Mouse (Mus musculus) CD4-positive, CD25-positive, alpha-beta regulatory T cell, adult 4 months (primary cell): ENCODE results near the gene Tmem184b. TPM values are rescaled to one million over a fixed set of nuclear protein-coding genes. Genes with fewer than 3 reads are reported as not detected.

Source experiments
- ATAC-seq: one replicate; pipeline ENCODE4 v1.8.0; 2017
- polyA plus RNA-seq, 2 experiments: library from polyadenylated mRNA; unstranded; fragments of 100-300 nt; shearing (Covaris generic); gene quantifications; one replicate each; pipeline ENCODE4 v1.2.1; 2017

The Tmem184b gene
- 10 to 100 TPM in 1 of 2 experiments, 1 to 10 TPM in 1; 9.6 to 12.5 TPM for polyA plus RNA-seq

DNA sequence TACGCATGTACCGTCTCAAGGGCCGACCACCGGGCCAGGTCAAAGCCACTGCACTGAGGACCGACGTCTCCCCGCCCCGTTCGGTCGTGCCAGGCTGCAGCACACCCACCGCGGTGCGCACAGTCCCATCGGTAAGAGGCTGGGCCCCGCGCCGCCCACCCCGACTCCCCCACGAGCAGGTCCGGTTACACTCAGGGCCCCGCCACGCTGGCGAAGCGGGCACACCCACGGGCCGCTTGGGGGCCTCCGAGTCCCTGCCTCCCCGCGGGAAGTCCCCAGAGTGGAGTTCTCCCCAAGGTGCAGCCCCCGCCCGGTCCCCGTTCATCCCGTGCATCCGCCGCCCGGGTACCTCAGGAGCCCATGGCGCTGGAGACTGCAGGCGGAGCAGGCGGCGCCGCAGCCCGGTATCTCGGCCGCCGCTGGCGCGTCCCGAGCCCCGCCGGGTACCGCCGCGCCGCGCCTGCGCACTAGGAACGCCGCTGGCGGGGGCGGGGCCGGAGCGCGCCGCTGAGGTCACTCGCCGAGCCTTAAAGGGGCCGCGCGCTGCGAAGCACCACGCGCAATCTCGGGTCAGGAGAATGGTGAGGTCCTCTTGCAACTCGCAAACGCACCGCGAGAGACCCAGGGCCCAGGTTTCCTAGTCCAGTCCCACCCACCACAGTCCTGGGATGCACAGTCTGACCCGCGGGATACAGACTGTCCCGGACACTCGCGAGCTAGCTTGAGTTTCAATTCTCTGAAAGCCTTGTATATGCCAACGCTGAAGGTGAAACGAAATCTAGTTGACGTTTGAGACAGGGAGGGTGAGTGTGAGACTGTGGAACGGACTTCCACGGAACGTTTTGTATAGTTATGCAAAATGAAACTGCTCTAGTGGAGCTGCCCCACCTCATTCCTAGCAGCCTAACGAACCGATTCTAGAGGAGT is at the start of gene Tmem184b:
Gene Tmem184b (minus strand): TSS at position 734 of the 927 bp plus-strand sequence.
- ATAC-seq = peak; percentile 85

DNA sequence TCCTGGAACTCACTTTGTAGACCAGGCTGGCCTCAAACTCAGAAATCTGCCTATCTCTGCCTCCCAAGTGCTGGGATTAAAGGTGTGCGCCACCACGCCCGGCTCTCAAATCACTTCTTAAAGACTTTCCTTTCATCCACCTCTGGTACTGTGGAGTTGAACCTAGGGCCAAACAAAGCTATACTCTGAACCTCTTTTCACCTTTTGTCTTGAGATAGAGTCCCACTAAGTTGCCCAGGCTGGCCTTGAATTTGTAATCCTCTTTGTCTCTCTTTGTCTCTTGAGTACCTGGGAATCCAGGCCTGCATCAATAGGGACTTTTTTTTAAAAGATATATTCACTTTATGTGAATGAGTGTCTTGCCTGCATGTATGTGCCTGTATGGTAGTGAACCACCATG is 44.7 kb upstream of the Tmem184b start:
- no peak for ATAC-seq

DNA sequence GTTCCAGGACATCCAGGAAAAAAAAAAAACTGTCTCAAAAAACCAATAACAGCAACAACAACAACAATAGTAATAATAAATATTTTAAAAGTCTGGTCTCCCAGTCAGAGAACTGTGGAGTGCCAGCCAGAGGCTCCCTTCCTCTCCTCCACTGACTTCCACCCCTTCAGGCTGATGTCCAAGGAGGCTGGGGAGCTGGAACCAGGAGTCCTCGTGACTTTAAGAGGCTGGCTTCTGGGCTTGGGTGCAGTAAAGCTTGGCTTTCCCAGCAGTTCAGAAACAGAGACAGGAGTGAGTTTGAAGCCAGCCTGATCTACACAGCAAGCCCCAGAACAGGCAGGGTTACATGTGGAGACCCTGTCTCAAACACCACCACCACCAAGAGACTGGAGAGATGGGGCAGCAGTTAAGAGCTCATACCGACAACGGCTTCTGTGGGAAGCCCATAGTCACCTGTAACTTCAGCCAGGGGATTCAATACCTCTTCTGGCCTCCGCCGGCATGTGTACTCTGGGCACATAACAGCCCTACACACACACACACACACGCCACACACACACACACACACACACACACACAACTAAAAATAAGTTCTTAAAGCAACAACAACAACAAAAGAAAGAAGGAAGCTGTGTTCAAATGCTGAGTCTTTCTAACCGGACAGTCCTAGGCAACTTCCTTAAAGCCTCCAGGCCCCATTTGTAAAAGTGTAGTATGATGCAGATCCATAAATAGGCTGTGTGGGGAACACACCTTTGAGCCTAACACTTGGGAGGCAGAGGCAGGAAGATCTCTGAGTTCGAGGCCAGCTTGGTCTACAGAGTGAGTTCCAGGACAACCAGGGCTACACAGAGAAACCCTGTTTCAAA is 42.7 kb upstream of the Tmem184b start:
- ATAC-seq = no peak

DNA sequence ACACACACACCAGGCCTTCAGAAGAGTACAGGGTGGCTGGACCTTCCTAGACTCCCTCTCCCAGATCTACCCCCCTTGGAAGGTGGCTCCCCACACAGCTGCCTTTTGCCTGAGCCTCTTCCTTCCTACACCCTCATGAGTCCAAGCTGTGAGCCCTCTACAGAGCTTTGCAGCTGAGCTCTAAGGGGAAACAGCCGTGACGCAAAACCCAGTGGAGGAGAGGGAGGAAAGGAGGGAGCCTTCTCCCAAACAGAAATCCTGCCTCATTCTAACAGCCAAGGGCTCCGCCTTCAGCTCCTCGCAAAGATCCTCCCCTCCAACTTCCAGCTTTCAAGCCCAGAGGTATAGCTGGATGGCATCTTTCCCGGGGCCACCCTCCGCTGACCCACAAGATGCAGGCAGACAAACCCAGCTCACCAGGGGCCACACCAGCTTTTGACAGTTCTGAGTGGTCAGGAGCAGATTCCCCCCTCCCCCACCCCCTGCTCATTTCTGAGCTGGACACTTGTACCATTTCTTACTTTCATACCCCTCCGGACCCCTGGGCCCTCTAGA is 40.6 kb upstream of the Tmem184b start:
- ATAC-seq = no peak

DNA sequence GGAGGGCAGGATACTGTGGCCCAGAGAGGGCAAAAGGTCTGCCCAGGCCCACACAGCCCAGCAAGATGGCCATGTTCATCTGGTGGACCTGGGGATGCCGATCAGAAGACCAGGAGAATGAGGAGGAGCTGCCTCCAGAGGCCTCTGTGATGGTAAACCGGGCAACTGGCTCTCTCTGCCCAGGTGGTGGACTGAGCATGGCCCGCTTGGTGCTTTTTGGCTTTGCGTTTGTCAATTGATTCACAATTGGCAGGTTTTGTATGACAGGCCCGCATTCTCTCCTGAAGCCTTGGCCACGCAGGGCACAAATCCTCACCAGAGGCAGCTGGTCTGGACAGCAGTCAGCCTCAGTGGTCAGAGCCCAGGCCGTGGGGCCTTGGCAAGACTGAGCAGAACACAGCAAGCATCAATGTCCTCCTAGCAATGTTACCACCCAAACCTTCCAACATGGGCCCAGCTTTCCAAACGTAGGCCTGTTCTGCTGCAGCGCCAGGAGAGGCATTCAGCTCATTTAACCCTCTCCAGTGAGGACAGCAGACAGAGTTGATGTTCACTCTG is 39.7 kb upstream of the Tmem184b start:
- no peak for ATAC-seq

DNA sequence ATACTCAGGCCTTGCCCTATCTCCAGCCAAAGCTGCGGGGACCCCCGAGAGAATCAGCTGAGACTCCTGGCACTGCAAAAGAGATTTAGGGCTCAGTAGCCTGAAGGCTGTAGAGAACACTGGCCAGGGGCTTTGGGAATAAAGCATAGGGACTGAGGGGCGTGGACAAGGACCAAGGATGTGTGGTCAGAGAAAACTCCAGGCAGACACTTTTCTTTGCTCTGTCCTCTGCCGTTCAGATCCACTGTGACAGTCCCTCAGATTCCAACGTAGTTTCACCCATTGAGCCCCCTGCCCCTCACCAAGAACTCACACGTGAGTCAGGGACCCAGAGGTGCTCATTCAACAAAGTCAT is 38.9 kb upstream of the Tmem184b start:
- ATAC-seq = no peak

DNA sequence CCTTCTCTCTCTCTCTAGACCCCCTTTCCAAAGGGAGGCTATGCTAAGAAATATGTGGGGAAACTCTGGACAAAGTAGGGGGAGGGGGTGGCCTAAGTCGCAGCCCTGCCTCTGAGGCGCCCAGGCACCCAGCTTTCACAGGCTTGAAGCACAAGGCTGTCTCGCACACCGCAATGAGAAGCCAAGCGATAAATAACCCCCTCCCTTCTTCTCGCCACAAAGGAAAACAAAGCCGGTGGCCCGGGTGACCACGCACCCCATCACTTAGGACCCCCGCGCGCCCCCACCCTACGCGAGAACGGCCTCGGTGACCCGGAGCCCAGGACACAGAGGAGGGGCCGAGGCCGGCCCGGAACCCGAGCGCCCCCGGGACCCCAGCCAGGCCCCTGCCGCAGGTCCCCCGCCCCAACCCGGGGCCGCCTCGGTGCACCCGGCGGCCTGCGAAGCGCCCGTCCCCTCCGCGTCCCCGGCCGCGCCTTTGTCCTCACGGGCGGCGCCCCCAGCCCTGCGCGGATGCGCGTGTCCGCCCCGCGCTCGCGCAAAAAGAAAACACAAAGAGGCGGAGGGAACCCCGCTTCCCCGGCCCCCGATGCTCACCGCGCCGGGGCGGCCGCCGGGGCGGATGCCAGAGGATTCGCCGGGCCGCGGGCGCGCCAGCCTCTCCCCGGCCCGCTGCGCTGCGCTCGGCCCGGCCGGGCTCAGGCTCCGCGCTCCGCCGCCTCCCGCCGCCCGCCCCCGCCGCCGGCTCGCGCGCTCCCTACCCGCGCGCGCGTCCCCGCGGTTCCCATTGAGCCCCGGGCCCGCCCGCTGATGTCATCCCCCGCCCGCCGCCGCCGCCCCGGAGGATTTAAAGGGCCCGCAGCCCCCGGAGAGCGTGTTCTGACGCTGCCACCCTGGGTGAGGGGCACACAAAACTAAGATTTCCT is 38.2 kb upstream of the Tmem184b start:
- ATAC-seq = peak; percentile 70

DNA sequence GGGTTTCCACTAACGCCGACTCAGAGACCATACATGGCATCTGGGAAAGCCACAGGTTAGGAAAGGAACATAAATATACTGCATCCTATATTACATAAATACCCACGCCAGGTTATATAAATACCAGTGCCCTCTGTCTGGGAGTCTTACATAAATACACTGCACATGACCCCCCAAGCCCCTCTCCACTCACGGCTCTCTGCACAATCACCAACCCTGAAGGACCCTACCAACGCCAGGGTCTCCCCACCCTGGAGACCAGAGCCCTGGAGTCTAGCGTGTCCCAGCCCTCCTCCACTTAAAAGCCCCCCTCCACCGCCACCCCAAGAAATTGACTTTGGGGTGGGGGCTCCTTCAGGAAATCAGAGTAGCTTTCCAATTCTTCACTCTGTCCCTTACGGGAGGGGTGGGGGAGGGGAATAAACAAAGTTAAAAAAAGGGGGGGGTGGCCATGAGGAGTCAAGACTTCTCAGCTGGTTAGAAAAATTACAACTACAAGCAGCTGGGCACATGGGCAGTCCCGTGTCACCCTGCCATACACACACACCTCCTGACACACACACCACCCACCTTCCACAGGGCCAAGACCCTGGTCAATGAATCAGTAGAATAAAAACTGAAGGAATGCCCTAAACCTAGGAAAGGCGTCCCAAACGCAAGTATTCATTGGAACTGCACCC is 37.4 kb upstream of the Tmem184b start:
- no peak for ATAC-seq

DNA sequence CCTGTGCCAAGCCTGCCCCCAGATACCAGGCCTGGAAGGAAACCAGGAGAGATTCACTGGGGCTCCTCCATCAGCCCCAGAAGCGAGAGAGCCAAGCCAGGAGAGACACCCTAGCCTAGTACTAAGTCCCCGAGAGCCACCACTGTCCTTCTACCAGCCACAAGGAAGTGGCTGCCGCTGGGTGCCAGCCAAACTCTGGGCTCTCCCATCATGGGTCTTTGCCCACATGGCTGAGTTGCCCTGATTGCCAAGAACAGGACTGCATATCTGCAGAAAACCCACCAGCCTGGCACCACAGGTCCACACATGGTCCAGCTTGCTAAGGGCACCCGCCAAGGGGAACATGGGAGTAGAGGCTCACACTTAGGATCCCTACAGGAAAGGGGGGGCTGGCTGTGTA is 36.9 kb upstream of the Tmem184b start:
- no peak for ATAC-seq

DNA sequence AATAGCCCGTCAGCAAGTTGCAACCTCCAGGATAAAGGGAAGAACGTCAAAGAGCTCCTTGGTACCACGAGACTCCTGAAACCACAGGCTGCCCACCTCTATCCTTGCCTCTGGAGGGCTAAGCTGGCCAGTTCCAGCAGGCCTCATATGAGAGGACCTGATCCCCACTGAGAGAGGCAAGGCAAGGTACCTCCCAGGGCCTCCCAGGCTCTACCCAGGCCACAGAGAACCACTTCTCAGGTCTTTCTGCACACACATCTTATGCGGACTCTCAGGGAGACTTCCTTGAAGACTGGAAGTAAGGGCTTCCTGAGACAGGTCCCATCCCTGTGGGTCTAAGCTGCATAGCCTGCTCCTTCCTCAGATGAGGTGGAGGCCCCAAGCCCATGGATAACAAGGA is 36.0 kb upstream of the Tmem184b start:
- ATAC-seq = no peak

DNA sequence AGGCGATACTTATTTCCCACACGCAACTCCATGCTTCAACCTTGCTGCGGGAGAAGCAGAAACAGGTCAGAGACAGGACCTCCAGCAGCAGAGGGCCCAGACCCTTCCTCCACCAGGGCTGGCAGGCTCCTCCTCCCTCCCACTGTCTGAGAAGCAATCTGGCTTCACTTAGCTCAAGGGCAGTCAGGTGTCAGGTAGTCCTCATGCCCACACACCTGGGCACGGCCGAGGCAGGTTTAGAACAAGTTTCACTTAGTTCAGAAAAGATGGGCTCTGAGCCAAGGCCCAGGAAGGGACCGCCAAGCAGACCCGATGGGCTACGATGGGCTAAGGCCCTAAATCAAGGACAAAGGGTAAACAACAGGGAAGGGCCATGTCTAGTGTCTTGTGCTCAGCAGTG is 35.4 kb upstream of the Tmem184b start:
- ATAC-seq = no peak

DNA sequence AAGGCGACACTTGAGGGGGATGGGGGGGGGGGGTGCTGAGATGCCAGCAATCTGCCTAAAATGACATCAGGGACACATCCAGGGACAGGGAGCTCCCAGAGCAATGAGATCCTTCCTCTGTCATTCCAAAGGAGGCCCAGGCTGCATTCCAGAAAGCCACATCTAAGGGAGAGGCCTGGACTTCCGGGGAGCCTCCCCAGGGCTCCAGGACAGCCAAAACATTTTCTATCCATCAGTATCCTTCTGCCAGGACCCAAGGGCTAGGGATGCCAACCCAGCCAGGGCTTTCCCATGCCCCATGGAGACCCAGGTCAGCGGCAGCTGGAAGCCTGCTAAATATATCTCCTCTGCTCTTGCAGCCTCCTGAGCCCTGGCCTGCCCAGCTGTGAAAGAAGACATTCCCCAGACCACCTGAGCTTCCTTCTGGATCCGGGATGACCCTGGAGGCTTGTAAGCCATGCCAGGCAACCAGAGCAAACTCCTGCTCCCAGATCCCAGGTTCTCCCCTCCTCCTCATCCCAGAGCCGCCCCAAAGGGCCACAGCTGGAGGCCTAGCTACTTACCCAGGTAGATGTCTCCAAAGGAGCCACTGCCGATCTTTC is 34.9 kb upstream of the Tmem184b start:
- no peak for ATAC-seq

DNA sequence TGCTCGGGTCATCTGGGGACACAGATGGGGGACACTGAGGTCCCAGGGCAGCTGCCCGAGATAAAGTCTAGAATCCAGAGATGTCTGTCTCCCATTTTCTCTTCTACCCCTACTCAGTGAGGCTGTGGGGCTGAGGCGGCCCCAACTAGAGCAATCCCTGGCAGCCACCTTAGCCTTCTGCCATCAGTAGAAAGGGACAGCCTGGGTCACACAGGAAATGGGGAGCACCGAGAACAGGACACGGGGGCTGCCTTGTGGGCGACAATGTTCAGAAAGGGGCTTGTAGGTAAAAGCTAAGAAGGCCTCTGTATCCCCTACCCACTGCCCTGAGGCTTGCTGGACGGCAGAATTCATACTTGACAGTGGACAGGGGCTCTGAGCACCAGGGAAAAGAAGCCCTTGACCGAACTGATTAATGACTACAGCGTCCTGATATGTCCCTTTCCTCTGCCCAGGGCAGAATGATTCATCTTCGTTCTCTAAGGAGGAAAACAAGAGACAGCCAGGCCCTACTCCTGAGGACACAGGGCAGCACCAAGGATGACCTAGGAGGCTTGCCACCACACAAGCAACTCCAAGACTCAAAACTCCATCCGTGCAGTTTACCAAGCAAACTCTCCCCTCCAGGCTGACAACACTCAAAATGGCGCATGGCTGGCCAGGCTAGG is 34.3 kb upstream of the Tmem184b start:
- ATAC-seq = no peak

DNA sequence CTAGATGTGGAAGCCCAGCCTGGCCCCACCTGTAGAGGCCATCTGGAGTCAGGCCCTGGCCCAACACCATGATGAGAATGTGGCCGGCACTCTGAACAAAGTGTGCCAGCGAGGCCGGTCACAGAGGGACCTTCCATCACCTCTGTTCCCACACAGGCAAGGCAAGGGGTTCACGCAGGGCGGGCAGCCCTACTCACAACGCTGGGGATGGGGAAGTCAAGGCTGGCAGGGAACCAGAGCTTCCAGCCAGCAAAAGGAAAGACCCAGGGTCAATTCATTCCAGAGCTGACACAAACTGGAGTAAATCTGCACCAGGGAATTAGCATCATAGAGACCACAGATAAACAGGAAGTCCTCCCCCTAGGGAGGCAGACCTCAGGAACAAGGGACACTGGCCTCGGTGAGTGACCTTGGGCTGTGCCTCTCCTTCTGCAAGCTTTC is 33.1 kb upstream of the Tmem184b start:
- no peak for ATAC-seq

DNA sequence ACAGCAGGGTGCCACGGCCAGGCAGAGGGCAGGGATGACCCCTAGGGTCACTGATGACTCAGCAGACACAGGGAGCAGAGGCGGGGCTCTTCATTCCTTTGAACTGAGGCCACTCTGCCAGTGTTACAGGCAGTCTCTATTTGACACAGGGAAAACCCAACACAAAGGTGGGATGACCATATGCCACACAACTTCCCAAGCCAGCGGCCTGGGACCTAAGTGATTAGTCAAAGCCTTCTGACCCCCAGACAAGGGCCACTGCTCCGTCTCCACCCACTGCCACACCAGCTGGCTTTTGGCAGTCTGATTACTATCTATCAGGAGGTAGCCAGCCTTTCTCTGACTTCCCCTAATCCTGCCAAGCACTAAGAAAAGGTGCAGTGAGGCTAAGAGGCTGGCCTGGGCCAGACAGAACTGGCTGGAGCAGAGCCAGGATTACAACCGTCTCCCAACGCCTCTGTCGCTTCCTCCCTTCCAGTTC is 31.9 kb upstream of the Tmem184b start:
- ATAC-seq = no peak

DNA sequence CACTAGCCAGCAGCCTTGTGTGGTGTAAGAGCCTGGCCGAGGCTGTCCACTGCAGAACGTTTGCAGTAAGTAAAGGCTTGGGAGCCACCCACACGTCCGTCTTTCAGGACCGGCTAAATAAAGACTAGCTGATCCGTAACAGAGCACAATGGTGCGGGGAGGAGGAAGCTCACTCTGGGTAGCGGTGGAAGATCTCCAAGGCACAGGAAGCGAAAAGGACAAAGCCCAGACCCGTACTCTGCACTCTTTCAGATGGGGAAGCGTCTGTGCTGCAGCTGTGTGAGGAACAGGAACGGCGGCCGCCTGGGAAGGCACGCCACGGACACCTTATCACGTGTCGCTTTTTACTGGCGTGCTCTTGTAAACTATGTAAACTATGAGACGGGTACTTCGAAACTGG is 29.5 kb upstream of the Tmem184b start:
- no peak for ATAC-seq

DNA sequence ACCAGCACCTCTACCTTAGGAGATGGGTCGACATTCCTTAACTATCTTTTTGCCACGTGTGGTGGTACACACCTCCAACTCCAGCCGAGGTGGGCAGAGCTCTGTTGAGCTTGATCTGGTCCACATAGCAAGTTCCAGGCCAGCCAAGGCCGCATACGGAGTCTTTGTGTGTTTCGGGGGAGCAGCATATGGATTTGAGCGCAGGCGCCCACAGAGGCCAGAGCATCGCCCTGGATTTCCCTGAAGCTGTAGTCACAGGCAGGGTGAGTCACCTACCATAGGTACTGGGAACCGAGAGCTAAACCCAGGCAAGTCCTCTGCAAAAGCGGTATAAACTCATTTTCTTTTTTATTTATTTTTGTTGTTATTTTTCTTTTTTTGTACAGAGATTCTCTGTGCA is 29.0 kb upstream of the Tmem184b start:
- ATAC-seq = no peak

DNA sequence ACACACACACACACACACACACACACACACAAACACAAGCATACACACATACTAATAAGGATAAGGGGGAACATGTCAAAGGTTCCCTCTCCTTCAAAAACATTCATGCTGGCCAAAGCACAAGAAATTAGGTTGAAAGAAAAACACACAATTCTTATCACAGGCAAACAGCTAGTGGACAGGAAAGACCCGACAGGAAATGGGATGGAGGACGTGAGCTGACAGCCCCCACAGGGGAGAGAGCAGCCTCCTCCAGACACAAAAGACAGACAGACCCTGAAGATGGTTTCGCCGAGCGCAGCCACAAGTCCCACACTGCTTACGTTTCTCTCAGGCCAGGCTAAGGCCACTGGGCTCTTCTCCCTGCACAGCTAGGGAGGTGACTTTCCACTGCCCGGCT is 28.6 kb upstream of the Tmem184b start:
- no peak for ATAC-seq

DNA sequence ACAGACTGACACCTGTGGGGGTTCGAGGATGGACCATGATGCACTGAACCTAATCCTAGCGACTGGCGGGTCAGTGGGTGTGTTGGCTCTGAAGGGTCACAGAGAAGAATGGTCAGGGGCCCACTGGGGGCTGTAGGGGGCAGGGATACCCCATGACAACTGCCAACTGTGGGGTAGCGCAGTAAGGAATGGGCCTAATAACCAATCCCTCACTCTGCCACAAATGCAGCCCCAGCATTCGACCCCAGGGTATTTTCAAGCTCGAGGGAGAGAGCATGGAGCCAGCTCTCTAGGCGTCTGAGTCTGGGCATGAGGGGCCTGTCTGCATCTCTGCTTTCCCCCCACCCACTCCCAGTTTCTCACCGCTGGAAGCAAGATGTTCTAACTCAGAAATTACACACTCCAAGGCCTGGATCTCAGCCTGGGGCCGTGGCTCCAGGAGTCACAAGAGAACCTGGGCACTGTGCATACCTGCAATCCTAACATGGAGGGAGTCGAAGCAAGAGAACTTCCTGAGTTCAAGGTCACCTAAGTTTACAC is 27.2 kb upstream of the Tmem184b start:
- ATAC-seq = no peak

DNA sequence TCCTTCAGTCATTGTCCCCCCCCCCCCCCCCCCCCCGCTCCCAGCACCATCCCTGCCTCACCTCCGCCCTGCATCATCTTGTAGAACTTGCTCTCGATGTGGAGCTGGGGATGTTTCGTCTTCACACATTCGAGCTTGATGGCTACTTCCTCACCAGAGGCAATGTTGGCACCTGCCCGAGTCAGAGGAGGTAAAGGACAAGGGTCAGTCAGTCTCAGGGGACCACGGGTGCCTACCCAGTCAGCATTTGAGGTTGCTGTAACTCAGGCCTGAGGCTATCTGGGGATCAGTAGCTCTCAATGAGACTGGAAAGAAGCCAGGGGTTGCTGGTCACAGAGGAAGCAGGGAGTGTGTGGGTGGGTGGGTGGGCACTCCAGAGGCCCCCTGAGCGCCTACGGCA is 26.6 kb upstream of the Tmem184b start:
- ATAC-seq = no peak
